Mouse (Mus musculus) liver, embryonic 13.5 days (tissue): Measurements from ENCODE around the gene Sox30. TPM values are rescaled to one million over a fixed set of nuclear protein-coding genes. Genes with fewer than 3 reads are reported as not detected.

Source experiments
- ATAC-seq: fragments of 200-750 bp; cut with Nextera tagmentation; 2 replicates; pipeline ENCODE4 v1.8.0; 2017; ENCODE audit warnings: low read depth, mild to moderate bottlenecking, moderate number of reproducible peaks, moderate library complexity
- DNase-seq: peaks from one replicate; pipeline ENCODE4 v3.0.0; 2022
- H3K27ac ChIP-seq: fragments of 300-500 bp; sonication (generic); 2 replicates; pipeline ENCODE4 v1.5.1; 2015; ENCODE audit warnings: moderate library complexity, mild to moderate bottlenecking, inconsistent platforms
- H3K27me3 ChIP-seq: fragments of 300-500 bp; sonication (generic); 2 replicates; pipeline ENCODE4 v1.6.1; 2015; ENCODE audit warnings: mild to moderate bottlenecking, inconsistent platforms
- H3K36me3 ChIP-seq: fragments of 300-500 bp; sonication (generic); 2 replicates; pipeline ENCODE4 v1.6.1; 2015; ENCODE audit warnings: mild to moderate bottlenecking, inconsistent platforms
- H3K4me1 ChIP-seq: fragments of 300-500 bp; sonication (generic); replicated peaks from 2 replicates; pipeline ENCODE4 v1.6.1; 2015; ENCODE audit warnings: inconsistent platforms
- H3K4me2 ChIP-seq: fragments of 300-500 bp; sonication (generic); 2 replicates; pipeline ENCODE4 v1.6.1; 2015; ENCODE audit warnings: inconsistent platforms, mild to moderate bottlenecking, moderate library complexity
- H3K4me3 ChIP-seq: fragments of 300-500 bp; sonication (generic); replicated peaks from 2 replicates; pipeline ENCODE4 v1.5.1; 2015; ENCODE audit warnings: mild to moderate bottlenecking, inconsistent platforms
- H3K9ac ChIP-seq: fragments of 300-500 bp; sonication (generic); 2 replicates; pipeline ENCODE4 v1.6.1; 2015; ENCODE audit warnings: mild to moderate bottlenecking, inconsistent platforms
- H3K9me3 ChIP-seq: fragments of 300-500 bp; sonication (generic); replicated peaks from 2 replicates; pipeline ENCODE4 v1.6.1; 2016; ENCODE audit warnings: inconsistent platforms
- WGBS: fragments of 180-500 bp; shearing (Covaris S2); methylation state at CpG from one replicate; pipeline ENCODE4 v1.1.7; 2015; ENCODE audit not compliant: insufficient replicate concordance; 5-methylcytosine and 5-hydroxymethylcytosine counted together
- polyA plus RNA-seq: library from polyadenylated mRNA; unstranded; fragments of >200 nt; fragmentation: Nextera tagmentation; extraction: Ambion mirVana; gene quantifications from 2 replicates; pipeline ENCODE4 v1.2.1, GENCODE M21; 2015

Gene Sox30
- polyA plus RNA-seq, 1 experiment from 2014 or later = not detected

- 0 out of 2 replicates have a peak within 1 kb of the TSS, but pooled peaks have one; percentile 13 for H3K27ac ChIP-seq
- ATAC-seq = peak; percentile 98
- peak within 1 kb of the TSS; percentile 71 for H3K4me3 ChIP-seq
- H3K9ac ChIP-seq = peak within 1 kb of the TSS; percentile 64
- H3K9me3 ChIP-seq = no peaks in the 10 kb centered on the region
- 0 out of 2 replicates have a peak, but pooled peaks cover 7% of the 10 kb centered on the region for H3K4me1 ChIP-seq
- H3K4me2 ChIP-seq = peak within 1 kb of the TSS; percentile 72
- H3K27me3 ChIP-seq = no peaks in the 10 kb centered on the region
- peaks cover 25% of the 10 kb centered on the region for H3K36me3 ChIP-seq
- DNase-seq = peak; percentile 86
- under 1% methylated on average over 32 of the region's 32 CpGs for WGBS
These were observed 24.9 kb upstream of the Sox30 start, which contains the start of gene Thg1l for GRCm38 (mm10) chr11:45955127-45955627. Gene Thg1l, minus strand, starts transcription at chr11:45955494.

DNA sequence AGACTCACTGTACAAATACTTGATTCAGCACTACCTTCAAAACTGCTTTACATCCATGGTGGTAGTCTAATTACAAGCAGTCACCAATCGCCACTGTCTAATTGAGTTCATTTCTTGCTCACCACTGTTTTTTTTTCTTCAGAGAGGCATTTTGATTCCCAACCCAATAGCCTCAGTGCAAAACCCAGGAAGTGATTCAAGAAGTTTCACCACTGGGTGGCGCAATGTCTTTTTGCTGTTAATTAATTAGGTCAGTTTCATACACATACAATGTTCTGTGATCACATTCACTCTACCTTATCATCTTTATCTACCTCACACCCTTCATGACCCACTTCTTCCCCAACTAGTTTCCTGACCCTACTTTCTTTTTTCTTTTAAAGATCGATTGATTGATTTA lies 20.5 kb upstream of the Sox30 start:
- Histone ChIP-seq H3K9me3 (no peaks in the 10 kb centered on the region), H3K27me3 (peaks cover 4% of the 10 kb centered on the region; the same call in 1 of the 2 replicates), H3K4me3 (no peak overlapping the region), H3K27ac (no peak overlapping the region), H3K4me2 (no peak overlapping the region), H3K9ac (no peak overlapping the region), H3K36me3 (no peaks in the 10 kb centered on the region), H3K4me1 (0 out of 2 replicates have a peak, but pooled peaks cover 4% of the 10 kb centered on the region)
- WGBS = 56% methylated on average over 3 of the region's 3 CpGs
- DNase-seq (no peak), ATAC-seq (no peak)

- WGBS = 58% methylated on average over 5 of the region's 5 CpGs
- ATAC-seq (no peak), DNase-seq (no peak)
- Histone ChIP-seq H3K27ac (no peak overlapping the region), H3K9me3 (no peaks in the 10 kb centered on the region), H3K27me3 (peaks cover 4% of the 10 kb centered on the region; the same call in 1 of the 2 replicates), H3K36me3 (no peaks in the 10 kb centered on the region), H3K4me1 (no peaks in the 10 kb centered on the region), H3K4me3 (no peak overlapping the region), H3K9ac (no peak overlapping the region), H3K4me2 (no peak overlapping the region)
These were observed 20.1 kb upstream of the Sox30 start for GRCm38 (mm10) chr11:45960003-45960402.

GRCm38 (mm10) chr11:45966896-45967295 lies 13.2 kb upstream of the Sox30 start:
- Histone ChIP-seq H3K9ac (no peak overlapping the region), H3K4me2 (no peak overlapping the region), H3K4me1 (no peaks in the 10 kb centered on the region), H3K9me3 (no peaks in the 10 kb centered on the region), H3K36me3 (no peaks in the 10 kb centered on the region), H3K4me3 (no peak overlapping the region), H3K27ac (no peak overlapping the region), H3K27me3 (no peaks in the 10 kb centered on the region)
- ATAC-seq (no peak), DNase-seq (no peak)
- WGBS = 64% methylated on average over 4 of the region's 4 CpGs

GRCm38 (mm10) chr11:45968466-45968865 lies 11.6 kb upstream of the Sox30 start:
- Histone ChIP-seq H3K4me2 (no peak overlapping the region), H3K27me3 (no peaks in the 10 kb centered on the region), H3K9me3 (no peaks in the 10 kb centered on the region), H3K4me1 (no peaks in the 10 kb centered on the region), H3K9ac (no peak overlapping the region), H3K36me3 (no peaks in the 10 kb centered on the region), H3K4me3 (no peak overlapping the region), H3K27ac (no peak overlapping the region)
- 62% methylated on average over 3 of the region's 3 CpGs for WGBS
- DNase-seq (no peak), ATAC-seq (no peak)

- Histone ChIP-seq H3K9me3 (no peaks in the 10 kb centered on the region), H3K36me3 (no peaks in the 10 kb centered on the region), H3K4me3 (no peak overlapping the region), H3K4me2 (no peak overlapping the region), H3K4me1 (no peaks in the 10 kb centered on the region), H3K27me3 (0 out of 2 replicates have a peak, but pooled peaks cover 3% of the 10 kb centered on the region), H3K9ac (no peak overlapping the region), H3K27ac (no peak overlapping the region)
- ATAC-seq = no peak
- DNase-seq = no peak
- 54% methylated on average over 5 of the region's 5 CpGs for WGBS
These were observed 6.5 kb upstream of the Sox30 start for GRCm38 (mm10) chr11:45973635-45974034.

DNA sequence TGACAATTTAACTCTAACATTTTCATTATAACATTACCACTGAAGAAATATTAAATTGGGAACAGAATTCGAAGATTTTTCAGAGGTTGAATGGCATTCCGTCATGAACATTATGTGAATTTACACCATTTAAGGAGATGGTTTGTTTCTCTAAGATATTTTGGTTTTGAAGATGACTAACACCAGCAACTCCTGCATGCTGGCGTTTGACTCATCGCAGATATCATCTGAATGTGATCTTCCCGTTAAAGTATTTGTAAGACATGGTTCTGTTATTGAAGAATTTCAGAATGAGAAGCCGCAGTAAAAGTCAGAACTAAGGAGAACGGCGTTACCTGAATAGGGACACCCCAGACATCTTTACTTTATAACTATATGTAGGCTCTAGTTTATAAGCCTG lies 5.6 kb upstream of the Sox30 start:
- H3K27ac ChIP-seq = no peak overlapping the region
- no peak for ATAC-seq
- H3K9ac ChIP-seq = no peak overlapping the region
- no peak for DNase-seq
- no peak overlapping the region for H3K4me2 ChIP-seq
- peaks cover 10% of the 10 kb centered on the region for H3K27me3 ChIP-seq
- H3K9me3 ChIP-seq = no peaks in the 10 kb centered on the region
- H3K4me1 ChIP-seq = no peaks in the 10 kb centered on the region
- no peaks in the 10 kb centered on the region for H3K36me3 ChIP-seq
- whole genome bisulfite sequencing = 67% methylated on average over 8 of the region's 8 CpGs
- no peak overlapping the region for H3K4me3 ChIP-seq

GRCm38 (mm10) chr11:45976061-45976460 lies 4.0 kb upstream of the Sox30 start:
- Histone ChIP-seq H3K4me2 (no peak overlapping the region), H3K9me3 (no peaks in the 10 kb centered on the region), H3K36me3 (no peaks in the 10 kb centered on the region), H3K27ac (no peak overlapping the region), H3K9ac (no peak overlapping the region), H3K4me3 (no peak overlapping the region), H3K4me1 (peaks cover 11% of the 10 kb centered on the region; the same call in 1 of the 2 replicates), H3K27me3 (peaks cover 26% of the 10 kb centered on the region)
- DNase-seq = no peak
- no peak for ATAC-seq
- WGBS = 60% methylated on average over 3 of the region's 3 CpGs

DNA sequence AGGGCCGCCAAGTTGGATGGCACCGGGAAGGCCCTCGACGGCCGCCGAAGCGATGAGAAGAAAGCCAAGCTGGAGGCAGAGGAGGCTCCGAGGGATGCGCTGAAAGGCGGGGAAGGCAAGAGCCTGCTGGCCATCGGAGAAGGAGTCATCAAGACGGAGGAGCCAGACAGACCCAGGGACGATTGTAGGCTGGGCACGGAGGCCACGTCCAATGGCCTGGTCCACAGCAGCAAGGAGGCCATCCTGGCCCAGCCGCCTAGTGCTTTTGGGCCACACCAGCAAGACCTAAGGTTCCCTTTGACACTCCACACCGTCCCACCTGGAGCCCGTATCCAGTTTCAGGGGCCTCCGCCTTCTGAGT lies 763 bp downstream of the Sox30 start:
- WGBS = 47% methylated on average over 19 of the region's 19 CpGs
- H3K4me3 ChIP-seq = peak overlapping the region; percentile 61
- peaks cover 29% of the 10 kb centered on the region for H3K27me3 ChIP-seq
- H3K9ac ChIP-seq = peak overlapping the region; percentile 67
- H3K27ac ChIP-seq = no peak overlapping the region
- H3K36me3 ChIP-seq = no peaks in the 10 kb centered on the region
- H3K4me2 ChIP-seq = peak overlapping the region; percentile 76
- peak; percentile 36; the same call in 1 of the 2 replicates for ATAC-seq
- H3K4me1 ChIP-seq = peaks cover 11% of the 10 kb centered on the region; the same call in 1 of the 2 replicates
- DNase-seq = no peak
- no peaks in the 10 kb centered on the region for H3K9me3 ChIP-seq

DNA sequence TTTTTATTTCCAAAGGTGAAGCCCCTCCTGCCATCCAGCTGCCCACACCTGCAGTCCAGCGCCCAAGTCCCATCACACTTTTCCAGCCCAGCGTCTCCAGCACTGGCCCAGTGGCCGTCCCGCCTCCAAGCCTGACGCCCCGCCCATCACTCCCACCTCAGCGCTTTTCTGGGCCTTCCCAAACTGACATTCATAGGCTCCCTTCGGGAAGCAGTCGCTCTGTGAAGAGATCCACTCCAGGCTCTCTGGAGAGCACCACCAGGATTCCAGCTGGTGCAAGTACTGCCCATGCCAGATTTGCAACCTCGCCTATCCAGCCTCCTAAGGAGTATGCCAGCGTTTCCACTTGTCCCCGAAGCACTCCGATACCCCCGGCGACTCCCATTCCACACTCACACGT lies 11.5 kb downstream of the Sox30 start:
- H3K4me3 ChIP-seq = peak overlapping the region; percentile 16
- no peak for DNase-seq

GRCm38 (mm10) chr11:45992087-45992486 lies 12.0 kb downstream of the Sox30 start:
- no peaks in the 10 kb centered on the region for H3K36me3 ChIP-seq
- DNase-seq (no peak), ATAC-seq (no peak)
- H3K9ac ChIP-seq = no peak overlapping the region
- H3K27ac ChIP-seq = no peak overlapping the region
- peak overlapping the region; percentile 50 for H3K4me2 ChIP-seq
- no peaks in the 10 kb centered on the region for H3K4me1 ChIP-seq
- no peaks in the 10 kb centered on the region for H3K9me3 ChIP-seq
- peaks cover 7% of the 10 kb centered on the region; the same call in 1 of the 2 replicates for H3K27me3 ChIP-seq
- WGBS = 42% methylated on average over 13 of the region's 13 CpGs
- H3K4me3 ChIP-seq = peak overlapping the region; percentile 16; the same call in 1 of the 2 replicates

More for the DNA sequence above, 11.5 kb downstream of the Sox30 start:
- H3K27ac ChIP-seq = no peak overlapping the region
- no peak for ATAC-seq
- peaks cover 7% of the 10 kb centered on the region; the same call in 1 of the 2 replicates for H3K27me3 ChIP-seq
- 10% methylated on average over 16 of the region's 16 CpGs for WGBS
- no peak overlapping the region for H3K9ac ChIP-seq
- H3K4me1 ChIP-seq = no peaks in the 10 kb centered on the region
- H3K36me3 ChIP-seq = no peaks in the 10 kb centered on the region
- H3K4me2 ChIP-seq = peak overlapping the region; percentile 50
- H3K9me3 ChIP-seq = no peaks in the 10 kb centered on the region

- H3K4me2 ChIP-seq = no peak overlapping the region
- ATAC-seq (no peak), DNase-seq (peak; percentile 20)
- H3K9ac ChIP-seq = no peak overlapping the region
- WGBS = 21% methylated on average over 6 of the region's 6 CpGs
- no peaks in the 10 kb centered on the region for H3K27me3 ChIP-seq
- H3K36me3 ChIP-seq = no peaks in the 10 kb centered on the region
- no peaks in the 10 kb centered on the region for H3K4me1 ChIP-seq
- H3K27ac ChIP-seq = no peak overlapping the region
- H3K9me3 ChIP-seq = no peaks in the 10 kb centered on the region
- H3K4me3 ChIP-seq = no peak overlapping the region
These were observed 36.0 kb downstream of the Sox30 start for GRCm38 (mm10) chr11:46016061-46016460.
